Mouse (Mus musculus) right cerebral cortex, adult 18-20 months (tissue): ENCODE measurements at regions not wholly inside any gene's neighbourhood (a gene's known extent, or its start where the extent isn't known, plus 50 kb on each side); places are given as distances from the start of the nearest gene placed in this dataset.

Experiments
- DNase-seq: peaks from one replicate; pipeline ENCODE4 v3.0.0; 2022; ENCODE audit warnings: mixed read lengths

DNA sequence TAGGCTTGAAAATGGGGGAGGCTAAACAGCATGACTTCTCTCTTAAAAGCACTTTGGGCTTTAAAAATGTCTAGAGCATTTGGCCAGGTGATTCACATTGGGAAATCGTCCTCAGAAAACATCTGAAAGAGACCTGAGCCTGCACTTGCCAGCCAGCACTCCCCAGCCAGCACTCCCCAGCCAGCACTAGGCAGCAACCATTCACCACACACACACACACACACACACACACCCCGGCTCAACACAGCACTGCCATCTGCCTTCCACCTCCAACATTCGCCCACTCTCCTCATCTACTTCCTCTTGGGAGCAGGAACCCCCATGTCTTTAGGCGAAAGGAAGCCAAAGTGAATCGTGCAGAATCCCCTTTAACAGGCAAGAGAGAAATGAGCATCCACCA is 85.4 kb downstream of the Atp23 start:
- DNase-seq, result peak; percentile 64

DNA sequence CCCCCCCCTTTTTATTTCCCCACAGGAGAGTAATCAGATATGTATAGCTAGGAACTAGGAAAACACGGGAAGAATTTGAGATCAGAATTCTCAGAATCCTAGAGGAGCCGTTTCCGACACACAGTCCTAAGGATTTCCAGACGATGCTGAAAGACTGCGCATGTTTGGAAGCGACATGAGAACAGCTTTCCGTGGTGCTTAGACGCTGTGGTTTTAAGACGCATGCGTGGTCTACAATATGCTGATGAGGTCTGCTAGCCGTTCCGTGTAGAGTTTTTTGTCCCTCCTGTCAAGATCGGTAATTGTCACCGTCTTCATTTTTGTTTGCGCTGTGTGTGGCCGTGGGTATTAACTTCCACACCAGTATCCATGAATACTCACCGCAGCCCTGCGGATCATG is 86.2 kb downstream of the Atp23 start:
- peak; percentile 16 for DNase-seq

GRCm38 (mm10) chr10:126813051-126813593 is 88.0 kb downstream of the Atp23 start:
- no peak for DNase-seq

DNA sequence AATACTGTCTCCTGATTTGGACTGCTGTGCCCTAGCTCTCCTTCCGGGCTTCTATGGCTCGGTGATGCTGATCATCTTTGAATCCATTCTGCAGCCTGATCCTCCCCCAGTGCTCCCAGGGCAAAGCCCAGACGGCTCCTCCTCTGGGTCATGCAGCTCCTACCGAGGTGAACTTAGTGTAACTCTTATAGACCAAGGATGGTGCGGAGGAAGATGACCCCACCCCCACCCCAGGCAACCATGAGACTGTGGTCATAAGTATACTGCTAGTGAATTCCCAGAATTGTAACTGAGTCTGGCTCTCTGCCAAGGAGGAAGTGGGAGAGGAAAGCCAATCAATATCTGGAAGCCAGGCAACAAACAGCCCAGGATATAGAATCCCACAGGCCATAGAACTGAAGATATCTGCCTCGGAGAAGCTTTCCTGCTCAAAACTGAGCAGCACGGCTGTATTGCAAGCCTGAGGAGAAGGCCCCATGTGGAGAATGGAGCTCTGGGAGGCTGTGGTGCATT is 88.9 kb downstream of the Atp23 start:
- DNase-seq, result no peak

- DNase-seq, result no peak
Observed at GRCm38 (mm10) chr10:126810346-126811095, 90.6 kb downstream of the Atp23 start.

DNA sequence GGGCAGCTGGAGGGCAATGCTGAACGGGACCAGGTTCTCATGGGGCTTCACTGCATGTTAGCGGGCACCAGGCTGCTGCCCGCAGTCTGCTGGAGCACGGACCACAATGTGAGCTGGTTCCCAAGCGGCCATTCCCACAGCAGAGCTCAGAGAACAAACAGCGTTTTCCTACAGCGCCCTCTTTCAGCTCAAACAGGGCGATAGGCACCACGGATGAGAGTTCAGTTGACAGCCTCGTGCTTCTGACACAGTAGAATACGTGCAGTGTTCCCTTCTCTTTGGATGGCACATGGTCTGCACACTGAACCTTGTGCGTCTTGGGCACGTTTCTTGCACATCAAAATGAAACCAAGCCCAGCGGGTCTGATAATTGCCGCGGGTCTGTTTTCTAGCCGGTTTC is 91.6 kb downstream of the Atp23 start:
- peak; percentile 32 for DNase-seq

DNA sequence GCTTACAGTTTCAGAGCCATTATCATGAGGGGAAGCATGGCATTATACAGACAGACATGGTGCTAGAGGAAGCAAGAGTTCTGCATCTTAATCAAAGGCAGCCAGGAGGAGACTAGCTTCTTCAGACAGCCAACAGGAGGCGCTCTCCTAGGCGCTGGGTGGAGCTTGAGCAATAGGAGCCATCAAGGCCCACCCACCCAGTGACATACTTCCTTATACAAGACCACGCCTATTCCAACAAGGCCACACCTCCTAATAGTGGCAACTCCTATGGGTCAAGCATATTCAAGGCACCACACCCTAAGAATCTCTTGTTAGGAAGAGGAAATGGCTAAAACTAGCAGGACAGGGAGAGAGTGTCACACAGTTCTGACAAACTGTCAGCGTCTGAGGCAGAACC is 94.3 kb downstream of the Atp23 start:
- DNase-seq, result no peak

DNA sequence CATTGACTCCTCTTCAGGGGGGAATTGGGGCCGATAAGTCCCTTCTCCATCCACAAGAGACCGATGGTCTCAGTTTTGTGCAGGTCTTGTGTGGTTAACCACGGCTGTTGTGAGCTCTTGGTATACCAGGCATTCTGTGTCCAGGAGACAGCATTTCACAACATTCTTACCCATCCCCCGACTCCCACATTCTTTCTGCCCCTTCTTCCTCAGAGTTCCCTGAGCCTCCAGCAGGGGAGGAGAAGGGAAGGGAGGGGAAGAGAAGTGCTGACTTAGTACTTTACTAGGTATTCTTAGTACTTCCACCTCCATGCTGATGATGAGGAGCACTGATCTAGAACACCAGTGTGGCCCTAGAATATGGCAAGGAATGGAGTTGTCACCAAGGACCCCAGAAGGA is 98.4 kb downstream of the Atp23 start:
- DNase-seq, result no peak

DNA sequence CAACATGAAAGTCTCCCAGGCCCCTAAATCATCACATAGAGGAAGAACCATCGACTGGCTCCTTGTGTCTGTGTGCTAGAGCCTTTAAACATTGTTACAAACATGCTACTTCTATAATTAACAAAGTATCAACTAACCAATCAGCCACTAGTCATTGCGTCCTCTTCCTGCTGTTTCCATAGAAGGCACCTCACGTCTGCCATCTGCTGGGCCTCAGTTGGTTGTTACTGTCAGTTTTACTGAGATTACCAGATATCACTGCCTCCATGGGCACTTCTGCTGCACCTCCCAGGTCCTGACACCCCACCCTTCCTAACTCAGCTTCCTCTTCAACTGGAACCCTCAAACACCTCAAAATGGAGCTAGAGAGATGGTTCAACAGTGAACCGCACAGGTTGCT is 101.8 kb downstream of the Atp23 start:
- no peak for DNase-seq

GRCm38 (mm10) chr10:126793136-126793535 is 108.0 kb downstream of the Atp23 start:
- no peak for DNase-seq

DNA sequence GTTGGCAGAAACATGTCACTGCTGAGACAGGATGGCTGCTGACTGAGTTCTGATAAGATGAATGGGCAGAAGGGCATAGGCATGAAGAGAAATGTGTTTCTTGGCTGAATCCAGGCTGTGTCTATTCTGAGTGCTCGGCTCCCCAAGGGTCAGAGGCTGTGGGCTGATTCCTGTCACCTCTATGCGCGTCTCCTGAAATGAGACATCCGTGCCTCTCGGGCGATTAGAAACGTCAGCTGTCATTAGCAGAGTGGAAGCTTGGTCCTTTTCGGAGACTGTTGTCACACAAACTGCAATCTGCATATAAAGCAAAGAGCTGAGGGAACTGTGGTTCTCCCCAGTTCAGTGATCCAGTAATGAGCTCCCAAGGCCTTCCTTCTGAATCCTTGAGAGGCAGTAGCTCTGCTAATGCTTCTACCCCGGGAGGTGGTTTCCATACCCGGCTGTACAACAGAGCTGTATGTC is 108.8 kb downstream of the Atp23 start:
- no peak for DNase-seq

DNA sequence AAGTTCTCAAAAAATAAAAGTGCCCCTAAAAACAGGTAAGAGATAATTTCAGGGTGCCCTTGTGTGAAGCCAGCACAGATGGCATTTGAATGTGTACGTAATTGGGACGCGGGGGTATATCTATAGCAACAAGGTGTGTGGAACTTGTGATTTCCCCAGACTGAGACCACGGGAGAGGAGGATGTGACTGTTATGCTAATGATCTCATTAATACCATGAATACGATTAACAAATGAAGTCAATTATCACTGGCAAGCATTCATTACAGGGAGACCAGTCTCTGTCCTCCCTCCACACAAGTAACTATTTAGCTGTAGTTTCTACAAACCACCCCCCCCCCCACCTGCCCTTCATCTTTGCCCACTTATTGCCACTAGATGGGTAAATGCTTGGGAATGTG is 112.9 kb downstream of the Atp23 start:
- DNase-seq, result no peak

GRCm38 (mm10) chr10:126783161-126783560 is 118.0 kb downstream of the Atp23 start:
- DNase-seq, result no peak

GRCm38 (mm10) chr10:126776603-126777002 is 124.6 kb downstream of the Atp23 start:
- DNase-seq, result no peak

GRCm38 (mm10) chr10:126775946-126776345 is 125.2 kb downstream of the Atp23 start:
- DNase-seq, result no peak

DNA sequence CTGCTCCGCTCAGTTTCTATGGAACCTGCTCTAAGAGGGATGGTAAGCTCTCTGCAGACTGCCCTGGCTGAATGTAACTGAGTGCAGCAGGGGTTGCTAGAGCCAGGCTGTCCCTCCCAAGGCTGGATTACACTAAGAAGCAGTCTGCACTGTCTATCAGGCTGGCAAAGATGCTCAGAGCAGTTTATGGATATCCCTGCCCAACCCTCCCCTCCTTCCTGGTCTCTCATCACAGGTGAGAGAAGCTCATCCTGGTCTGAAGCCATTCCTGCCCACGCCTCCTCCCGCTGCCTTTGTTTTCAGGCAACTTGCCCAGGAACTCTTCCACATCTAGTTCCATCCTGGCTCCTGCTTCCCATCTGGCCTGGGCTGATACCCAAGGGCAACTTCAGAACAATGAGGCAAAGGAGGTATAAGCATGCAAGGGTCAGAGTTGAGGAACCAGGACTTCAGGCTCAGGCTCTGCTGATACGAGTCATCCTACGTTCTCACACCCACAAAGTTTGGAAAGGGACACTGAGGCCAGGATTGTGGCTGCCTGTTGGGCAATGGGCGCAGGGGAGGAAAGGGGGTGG is 130.6 kb downstream of the Atp23 start:
- DNase-seq, result no peak

GRCm38 (mm10) chr10:126765648-126766047 is 135.5 kb downstream of the Atp23 start:
- DNase-seq, result no peak

DNA sequence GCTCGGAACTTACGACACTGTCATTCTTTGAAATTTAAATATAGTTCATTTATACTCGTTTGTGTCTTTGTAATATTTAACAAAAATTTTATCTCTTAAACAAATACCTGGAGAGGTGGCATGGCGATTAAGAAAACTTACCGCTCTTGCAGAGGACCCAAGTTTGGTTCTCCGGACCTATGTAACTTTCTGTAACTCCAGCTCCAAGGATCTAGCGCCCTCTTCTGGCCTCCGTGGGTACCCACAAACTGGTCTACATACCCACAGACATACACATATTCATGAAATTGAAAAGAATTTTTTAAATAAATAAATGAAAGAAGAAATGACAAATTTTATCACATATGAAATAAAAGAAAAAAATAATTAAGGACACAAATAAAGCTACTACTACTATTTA is 136.4 kb downstream of the Atp23 start:
- no peak for DNase-seq

DNA sequence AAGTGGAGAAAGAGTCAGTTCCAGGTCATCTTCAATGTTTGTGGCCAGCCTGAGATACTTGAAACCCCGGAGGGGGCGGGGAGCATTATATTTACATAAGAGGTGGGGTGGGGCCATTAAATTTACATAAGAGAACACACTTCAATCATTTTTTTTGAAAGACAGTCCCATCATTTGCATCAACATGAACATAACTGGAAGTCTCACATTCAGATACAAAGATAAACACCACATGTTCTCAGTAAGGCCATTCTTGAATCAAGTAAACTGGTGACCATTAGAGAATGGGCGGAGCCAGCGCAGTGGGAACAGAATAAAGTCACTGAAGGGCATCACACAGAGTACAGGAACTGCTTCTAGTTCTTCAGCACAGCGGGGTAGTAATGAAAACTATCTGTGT is 137.2 kb downstream of the Atp23 start:
- no peak for DNase-seq

GRCm38 (mm10) chr10:126758682-126759081 is 142.5 kb downstream of the Atp23 start:
- DNase-seq, result no peak

GRCm38 (mm10) chr10:126753201-126753600 is 148.0 kb downstream of the Atp23 start:
- DNase-seq, result no peak

DNA sequence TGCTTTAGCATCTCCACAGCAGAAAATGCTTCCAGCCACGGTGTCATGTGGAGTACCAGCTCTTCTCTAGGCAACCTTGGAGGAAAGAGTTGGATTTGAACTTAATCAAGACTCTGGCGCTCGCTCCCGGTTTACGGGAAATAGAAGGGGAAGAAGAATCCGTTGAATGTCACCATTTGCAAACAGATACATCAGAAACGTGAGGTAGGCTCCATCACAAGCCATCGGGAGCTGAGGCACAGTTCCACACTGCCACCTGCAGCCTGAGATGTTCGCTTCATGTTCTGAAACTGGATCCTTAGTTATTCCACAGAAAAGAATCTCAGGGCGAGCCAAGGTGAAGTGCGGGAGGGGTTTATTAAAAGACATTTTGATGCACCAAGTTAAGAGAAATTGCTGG is 148.5 kb downstream of the Atp23 start:
- DNase-seq, result peak; percentile 52

DNA sequence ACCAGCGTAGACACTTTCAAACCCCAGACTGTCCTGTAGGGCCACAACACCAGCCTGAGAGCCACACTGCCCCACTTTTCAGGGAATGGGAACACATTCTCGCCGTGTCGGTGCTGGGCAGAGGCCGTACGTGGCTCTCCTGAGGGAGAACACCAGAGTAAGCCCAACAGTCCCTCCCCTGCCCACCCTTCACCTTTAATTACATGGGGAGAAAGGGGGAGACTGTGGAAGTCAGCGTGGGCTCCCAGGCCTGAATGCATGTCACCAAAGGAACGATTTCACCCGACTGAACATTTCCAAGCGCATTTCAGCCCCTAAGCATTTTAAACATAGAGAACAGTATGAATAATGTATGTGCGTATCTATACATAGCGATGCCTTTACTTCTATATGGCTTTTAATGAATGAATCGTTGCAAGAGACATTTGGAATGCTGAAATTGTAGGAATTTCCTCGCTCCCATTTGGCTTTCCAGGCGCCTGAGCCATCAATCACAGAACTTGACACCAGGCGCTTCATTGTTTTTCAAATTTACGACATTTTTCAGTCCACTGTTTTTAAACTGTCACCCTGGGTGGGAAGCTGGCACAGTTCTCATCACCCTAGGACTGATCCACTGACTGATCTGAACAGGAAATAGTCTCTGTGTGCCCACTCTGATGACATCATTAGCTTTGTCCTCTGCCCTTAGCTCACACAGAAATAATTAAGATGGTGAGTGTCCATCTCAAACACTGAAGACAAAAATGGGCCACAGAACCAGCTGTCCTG is 152.3 kb downstream of the Atp23 start:
- no peak for DNase-seq
